Mouse (Mus musculus) brain, embryonic 14.5 days (tissue): Measurements from ENCODE around the gene Sh3rf1.

ENCODE experiments used
- CTCF ChIP-seq: fragments of 200-500 bp; IDR thresholded peaks from 2 replicates; pipeline ENCODE4 v1.5.1; 2012; ENCODE audit warnings: inconsistent platforms, mild to moderate bottlenecking, moderate library complexity, borderline replicate concordance; ENCODE audit not compliant: insufficient read depth, insufficient read length; ENCODE audit errors: extremely low read depth
- POLR2A ChIP-seq: fragments of 200-500 bp; IDR thresholded peaks from 2 replicates; pipeline ENCODE4 v1.6.1; 2012; ENCODE audit warnings: mild to moderate bottlenecking, inconsistent platforms, borderline replicate concordance; ENCODE audit not compliant: poor library complexity, insufficient read depth, insufficient read length, severe bottlenecking; ENCODE audit errors: extremely low read depth

GRCm38 (mm10) chr8:61436586-61437304 lies 213.1 kb downstream of the Sh3rf1 start:
- TF ChIP-seq POLR2A, result no peak
- no peak for TF ChIP-seq CTCF
